Mouse (Mus musculus): ENCODE data around the gene Igfbp2.

Igfbp2 gene

DNA sequence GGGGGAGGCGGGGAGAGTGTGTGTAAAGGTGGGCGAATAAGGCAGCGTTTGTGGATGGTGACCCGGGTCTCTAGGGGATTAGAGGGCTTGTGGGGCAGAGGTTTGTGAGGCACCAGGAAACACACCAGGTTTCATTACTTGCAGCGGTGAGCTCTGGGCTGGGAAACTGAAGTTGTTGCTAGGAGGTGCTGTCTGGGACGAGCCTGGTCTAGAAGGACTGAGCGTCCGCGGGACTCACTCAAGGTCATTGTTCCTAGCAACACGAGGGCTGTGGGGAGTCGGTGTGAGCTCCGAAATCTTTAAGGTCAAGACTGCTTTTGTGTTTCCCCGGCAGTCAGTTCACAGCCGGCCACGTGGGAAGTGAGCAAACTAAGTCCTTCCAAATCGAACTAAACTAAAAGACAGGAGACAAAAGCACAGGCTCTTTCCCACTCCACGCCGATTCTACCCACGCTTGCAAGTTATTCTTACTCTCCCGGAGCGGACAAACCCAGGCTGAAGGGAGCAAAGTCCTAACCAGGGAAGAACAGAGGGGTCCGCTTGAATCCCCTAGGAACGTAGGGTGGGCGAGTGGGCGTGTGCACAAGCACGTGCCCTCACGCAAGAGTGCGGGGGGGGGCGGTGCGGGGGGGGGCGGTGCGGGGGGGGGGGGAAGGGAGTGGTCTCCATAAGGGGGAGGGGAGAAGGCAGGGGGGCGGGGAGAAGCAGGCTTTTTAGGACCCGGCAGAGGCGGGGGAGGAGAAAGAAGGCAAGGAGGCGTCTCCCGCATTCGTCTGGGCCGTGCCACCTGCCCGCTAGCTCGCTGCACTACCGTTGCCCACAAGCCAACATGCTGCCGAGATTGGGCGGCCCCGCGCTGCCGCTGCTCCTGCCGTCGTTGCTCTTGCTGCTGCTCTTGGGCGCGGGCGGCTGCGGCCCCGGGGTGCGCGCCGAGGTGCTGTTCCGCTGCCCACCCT, at the start of gene Igfbp2:
Gene Igfbp2, plus strand, starts transcription at position 753 of the 956 bp plus-strand sequence.
- no peak for DNase-seq

DNA sequence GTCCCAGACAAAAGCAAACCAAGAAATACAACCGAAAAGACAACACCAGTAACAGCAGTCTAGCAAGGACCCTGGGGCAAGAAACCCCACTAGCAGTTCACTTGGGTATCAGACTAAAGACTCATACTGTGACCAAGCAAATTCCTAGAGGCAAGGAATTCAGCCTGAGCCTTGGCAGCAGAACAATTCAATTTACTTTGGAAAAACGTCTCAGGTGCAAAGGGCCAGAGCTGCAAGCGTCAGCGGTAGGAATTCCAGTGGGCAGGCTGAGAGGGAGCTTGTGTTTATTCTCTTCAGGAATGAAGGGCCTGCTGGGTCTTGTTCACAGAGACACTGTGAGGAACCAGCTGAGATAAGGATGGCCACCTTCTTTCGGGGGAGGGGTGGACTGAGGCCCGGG, 45.5 kb upstream of the Igfbp2 start:
- no peak for DNase-seq

DNA sequence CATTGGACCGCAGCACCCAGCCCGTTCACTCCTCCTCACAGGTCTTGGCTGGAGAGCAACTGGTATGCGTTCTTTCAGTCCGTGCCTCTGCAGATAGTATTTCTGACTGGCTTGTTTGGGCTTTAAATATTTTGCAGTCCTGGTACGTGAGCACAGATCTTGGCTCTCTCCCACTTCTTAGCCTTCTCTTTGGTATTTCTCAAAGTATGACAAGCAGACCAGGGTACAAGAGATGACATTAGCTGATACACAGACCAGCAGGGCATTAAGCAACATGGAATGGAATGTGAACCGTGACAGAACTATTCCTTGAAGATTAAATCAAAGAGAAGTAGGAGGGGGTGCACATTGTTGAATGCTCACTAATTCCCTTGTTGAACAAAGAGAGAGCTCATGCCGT, 43.6 kb upstream of the Igfbp2 start:
- DNase-seq, result no peak

DNA sequence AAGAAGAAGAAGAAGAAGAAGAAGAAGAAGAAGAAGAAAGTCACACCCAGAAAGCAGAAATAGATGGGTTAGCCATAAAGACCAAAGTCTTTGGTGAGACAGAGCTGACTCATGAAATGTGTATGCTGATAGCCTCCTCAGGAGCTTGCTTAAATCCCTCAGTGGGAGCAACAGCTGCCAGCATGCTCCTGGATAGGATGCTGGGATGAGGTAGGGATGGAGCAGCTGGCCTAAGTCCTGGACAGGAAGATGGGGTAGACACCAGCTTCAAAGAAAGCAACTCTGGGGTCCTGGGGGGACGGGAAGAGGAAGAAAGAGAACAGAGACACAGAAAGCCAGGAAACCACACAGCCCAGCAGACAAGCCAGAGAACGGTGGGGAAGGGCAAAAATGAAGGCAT, 41.0 kb upstream of the Igfbp2 start:
- no peak for DNase-seq

DNA sequence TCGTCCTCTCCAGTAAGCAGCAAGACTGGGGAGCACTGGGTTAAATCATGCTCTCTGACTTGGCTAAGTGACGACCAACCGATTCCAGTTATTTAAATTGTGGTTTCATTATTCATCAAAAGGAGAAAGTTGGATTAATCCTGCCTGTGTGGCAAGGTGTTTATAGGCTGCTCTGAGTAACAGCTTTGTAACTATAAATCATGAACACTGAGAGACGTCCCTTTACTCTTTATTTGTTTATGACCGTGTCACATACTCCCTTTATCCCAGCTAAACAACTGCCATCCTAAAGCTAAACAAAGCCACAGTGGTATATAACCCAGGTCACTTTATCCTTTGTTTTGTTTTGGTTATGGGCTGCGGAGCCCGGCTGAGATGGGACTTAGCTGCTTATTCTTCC, 40.3 kb upstream of the Igfbp2 start:
- no peak for DNase-seq

DNA sequence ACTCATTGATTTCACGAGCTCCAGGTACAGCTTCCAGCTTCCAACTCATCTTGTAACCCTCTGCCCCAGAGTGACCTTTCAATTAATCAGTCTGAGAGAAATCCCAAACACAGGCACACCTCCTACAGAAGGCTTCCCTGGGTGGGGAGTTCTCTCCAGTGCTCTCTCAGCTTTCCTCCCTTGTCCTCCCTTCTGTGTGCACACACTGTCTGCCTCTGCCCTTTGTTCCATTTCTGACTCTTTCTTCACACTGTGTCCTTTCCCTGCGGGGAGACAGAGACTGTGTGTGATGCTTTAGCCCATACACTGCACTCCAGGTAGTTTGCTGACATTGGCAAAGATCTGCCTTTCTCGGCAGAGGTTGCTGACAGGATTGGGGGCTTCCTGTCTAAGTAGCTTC, 33.6 kb upstream of the Igfbp2 start:
- DNase-seq, result no peak

DNA sequence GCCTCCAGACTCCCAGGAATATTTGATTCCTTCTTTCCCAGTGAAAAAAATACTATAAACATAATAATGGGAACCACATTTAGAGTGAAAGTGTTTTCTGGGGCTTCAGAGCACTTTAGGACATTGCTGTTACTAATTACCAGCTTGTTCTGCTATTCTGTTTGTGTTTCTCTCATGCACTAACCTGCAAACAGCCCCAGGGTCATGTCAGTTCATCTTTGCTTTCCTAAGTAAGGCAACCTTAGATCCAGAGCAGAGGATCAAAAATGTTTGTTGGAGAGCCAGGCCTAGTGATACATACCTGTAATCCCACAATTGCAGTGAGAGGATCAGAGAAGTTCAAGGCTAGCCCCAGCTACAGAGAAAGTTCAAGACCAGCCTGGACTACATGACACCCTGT, 32.6 kb upstream of the Igfbp2 start:
- DNase-seq, result no peak

DNA sequence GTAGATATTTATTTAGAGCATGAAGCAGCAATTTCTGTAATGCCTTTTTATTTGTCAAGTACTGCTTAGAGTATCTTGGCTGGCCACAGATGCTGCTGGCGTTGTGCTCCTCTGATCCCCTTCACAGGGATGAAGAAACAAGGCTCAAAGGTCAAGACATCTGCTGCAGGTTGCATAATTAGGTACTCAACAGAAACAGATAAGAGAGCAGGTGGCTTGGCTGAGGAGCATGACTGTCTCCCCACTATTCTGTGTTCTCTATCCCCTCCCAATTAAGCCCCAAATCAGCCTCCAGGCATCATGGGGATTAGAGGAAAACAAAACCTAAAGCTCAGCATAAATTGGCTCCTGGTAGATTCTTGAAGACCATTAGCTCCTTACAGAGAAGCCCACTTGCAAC, 32.0 kb upstream of the Igfbp2 start:
- no peak for DNase-seq

DNA sequence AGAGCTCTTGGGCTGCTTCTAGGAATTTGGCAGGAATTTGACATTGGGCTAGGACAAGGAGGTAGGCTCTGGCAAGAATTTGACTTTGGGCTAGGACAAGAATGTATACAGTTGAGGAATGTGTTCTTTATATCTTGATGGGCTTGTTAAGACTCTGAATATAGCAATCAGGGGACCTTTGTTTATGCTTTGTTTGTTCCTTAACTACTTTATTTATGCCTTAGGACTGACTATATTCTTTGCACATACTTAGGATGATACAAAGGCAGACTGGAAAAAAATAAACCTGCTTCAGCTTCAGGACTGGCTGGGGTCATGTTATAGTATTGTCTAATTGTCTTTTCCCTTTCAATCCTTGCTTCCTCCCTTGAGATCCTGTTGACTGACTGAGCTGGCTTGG, 31.1 kb upstream of the Igfbp2 start:
- DNase-seq, result no peak

DNA sequence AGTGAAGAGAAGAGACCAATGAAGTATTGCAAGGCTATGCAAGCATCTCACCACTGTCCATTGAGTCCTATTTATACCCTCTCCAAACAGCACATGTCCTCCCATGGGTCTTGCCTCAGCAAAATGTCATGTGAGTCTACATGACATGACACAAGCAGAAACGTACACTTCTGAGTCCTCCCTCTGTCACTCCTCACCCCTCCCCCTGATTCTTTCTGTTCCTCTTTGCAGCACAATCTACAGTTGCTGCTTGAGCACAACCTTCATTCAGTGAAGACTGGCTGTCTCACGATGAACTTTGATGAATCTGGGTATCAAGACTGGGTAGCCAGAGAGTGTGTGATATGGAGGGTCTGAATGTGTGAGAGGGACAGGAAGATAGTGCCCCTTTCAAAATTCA, 28.2 kb upstream of the Igfbp2 start:
- no peak for DNase-seq

DNA sequence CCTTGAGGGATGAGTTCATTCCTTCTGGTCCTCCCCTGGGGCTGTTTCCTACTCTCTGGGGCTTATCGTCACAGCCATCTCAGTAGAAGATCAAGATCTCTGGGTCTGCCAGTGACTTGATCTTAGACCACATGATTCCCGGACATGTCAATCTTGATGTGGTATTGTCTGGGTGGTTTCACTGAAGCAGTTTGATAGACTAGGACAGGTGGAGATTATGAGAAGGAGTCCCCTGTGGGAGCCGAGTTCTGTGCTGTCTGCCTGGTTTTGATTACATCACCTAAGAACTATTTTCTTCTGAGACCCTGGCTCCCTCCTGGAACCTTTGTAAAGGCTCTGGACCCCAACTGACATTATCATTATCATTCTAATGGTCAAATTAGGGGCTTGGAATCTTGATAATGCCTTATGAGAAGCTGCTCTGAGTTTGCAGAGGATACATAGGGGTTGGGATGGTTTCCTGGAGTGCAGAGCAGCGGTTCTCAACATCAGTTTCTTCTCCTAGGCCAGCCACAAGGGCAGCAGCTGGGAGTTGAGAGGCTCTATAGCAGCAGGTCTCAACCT, 27.1 kb upstream of the Igfbp2 start:
- DNase-seq, result no peak

DNA sequence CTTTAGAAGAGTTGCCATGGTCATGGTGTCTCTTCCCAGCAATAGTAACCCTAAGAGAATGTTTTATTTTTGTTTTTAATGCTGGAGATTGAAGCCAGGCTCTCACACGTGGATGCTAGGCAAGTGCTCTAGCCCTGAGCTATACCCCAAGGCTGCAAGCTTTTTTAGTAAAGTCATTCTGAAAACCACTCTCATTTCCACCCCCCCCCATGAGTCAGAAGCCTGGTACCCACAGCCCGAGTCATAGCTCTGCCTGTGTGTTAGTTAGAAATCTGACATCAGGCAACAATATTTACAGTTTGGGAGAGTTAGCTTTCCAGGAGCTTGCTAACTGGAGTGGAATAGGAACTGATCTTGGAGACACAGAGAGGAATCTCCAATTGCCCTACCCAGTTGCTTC, 25.9 kb upstream of the Igfbp2 start:
- no peak for DNase-seq

DNA sequence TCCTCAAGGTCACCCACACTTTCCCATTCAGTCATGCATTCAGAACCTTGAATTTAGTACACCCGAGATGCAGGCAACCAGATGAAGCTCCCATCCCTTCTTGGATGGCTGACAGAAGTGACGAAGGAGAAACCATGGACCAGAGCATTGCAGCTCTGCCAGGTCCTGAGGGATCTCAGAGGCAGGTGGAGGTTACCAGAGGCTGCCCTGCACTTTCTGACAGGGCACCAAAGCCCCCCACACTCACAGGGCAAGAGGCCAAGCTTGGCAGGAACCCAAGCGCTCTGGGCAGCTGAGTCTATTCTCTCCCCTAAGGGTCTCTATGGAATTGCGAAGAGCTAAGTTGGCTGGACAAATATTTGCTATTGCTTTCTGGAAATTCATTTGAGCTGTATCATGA, 20.3 kb upstream of the Igfbp2 start:
- no peak for DNase-seq

DNA sequence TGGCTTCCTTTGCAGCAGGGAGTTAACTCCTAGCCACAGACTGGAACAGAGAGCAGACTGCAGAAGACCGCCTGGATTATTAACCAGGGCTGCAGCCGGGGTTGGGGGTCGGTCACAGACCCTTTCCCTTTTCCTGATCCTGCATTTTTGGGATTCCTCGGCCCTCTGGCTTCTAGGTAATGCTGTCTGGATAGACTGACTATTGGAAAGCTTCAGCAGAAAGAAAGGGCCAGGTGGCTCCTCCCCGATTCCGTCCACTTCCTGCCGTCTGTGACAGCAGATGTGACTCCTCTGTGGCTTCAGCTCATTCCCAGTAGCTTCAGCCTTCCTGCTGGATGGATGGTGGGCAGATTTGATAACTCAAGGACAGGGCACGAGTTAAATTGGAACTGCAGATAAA, 19.3 kb upstream of the Igfbp2 start:
- no peak for DNase-seq

DNA sequence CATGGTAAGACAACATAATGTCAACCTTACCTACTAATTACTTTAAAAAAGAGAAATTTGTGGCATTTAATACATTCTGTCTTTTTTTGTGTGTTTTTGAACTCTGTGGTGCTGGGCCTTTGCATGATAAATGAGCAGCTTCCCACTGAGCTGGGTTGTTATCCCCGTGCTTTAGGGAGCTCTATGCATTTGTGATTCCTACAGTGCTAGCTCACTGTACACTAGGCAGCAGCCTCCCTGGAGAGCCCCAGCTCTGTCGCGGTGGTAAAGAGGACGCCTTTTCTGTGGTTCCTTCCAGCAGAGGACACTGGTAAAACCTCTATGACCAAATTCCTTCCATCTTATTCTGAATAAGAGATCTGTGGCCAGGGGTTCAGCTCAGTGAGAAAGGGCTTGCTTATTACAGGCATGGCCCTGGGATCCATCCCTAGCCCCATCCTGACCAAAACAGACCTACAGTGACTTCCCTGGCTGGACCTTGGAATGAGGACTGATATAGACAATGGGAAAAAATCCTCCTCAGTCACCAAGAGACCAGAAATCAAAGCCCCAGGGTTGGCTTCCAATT, 18.7 kb upstream of the Igfbp2 start:
- DNase-seq, result no peak

DNA sequence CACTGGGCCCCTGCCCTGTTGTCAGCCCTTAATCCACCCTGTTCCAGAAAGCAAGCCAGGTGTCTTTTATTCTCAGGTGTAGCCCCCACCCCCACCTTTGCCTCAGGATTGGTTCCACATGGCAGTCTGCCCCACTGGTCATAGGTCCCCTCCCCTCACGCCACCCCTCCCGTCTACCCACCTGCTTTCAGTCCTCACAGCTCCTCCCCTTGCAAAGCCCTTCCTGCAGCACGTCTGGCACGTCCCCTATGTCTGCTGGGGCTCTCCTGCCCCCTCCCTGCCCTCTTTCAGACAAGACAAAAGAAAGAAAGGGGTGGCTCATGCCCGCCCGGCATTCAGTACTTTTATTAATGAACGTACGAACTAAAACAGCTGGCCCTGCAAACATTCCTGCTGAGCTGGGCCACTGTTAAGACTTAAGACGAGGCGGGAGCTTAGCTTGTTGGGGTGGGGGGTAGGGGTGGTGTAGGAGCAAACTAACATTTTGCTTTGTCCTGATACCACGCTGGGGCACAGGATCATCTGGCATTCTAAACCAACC, 18.2 kb upstream of the Igfbp2 start:
- no peak for DNase-seq

DNA sequence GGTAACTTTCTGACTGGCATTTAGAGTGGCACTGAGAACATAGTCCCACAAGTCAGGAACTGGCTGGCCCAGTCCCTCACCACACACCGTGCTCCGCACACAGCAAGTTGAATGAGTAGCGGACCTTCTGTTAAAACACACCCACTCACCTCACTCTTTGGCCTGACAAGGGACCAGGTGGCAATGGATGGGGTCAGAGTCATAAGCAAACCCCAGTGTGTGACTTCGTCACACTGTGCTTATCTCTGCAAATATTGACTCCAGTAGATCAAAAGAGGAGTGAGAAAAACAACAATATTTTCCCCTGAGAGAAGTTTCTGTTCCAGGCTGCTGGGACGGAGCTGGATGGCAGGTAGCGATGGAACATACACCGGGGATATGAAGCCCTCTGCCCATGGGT, 15.0 kb upstream of the Igfbp2 start:
- no peak for DNase-seq

DNA sequence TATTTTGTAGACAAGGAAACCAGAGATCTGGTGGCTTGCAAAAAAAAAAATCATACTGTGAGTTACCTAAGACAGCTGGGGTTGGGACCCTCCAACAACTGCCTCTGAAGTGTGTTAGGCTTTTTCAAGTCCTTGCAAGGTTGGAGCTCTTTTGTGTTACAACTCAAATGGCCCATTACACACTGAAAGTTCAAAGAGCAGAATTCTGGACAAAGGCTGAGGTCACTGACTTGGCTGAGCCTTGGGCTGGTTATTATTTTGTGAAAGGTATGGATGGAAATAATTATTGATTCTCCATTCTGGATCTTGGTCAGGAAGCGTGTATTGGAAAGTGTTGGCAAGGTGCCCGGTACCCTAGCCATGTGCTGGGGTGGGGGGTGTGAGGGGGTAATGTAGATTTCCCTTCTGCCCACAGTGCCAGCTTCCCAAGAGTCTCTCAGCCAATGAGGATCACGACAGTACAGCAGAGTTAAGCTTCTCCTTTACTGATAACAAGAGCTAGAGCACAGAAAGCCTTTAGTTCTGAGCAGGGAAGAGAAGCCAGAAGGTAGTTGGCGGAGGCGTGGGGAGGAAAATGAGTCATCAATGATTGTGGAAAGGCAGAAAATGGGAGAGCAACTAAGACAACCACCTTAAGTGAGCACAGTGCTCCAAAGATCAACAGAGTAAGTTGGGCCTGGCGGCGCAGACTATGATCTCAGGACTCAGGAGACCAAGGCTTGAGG, 14.2 kb upstream of the Igfbp2 start:
- DNase-seq, result no peak

DNA sequence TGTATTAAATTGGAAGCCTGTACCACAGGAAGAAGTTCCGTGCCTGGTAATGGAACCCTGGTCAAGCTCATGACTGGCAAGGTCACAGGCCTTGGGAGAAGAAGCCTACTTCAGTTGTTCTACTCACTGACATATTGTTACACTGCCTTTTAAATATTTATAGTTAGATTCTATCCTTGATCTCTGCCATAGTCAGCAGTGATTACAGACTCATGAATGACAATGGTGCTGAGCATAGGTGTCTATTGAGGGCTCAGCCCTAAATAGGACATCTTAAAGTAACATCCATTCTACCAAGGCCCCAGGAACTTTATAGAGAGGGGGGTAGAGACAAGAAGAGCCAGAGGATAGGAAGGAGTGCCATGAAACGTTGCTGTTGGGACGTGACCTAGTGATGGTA, 13.2 kb upstream of the Igfbp2 start:
- no peak for DNase-seq

DNA sequence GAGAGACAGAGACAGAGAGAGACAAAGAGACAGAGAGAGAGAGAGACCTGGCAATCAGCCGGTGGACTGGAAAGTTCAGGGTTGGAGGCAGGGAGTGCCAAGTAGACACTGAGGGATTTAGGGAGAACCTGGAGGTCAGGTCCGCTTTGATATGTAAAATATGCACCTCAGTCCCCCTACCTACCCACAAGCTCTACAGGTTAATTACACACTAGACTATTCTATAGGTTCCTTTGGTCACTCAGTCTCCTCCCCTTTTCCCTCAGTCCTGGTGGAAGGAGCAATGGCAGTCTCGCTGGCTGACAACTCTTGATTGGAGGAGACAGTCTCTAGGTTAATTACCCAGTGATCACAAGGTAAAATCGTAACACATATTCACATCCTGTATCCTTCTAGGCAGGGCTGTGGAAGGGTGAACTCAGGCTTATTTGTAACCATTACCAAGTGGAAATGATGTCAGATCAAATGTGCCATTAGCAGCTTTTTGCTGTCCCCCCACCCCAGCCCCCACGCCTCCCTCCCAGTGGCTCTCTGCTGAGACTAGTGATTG, 11.1 kb upstream of the Igfbp2 start:
- DNase-seq, result no peak

DNA sequence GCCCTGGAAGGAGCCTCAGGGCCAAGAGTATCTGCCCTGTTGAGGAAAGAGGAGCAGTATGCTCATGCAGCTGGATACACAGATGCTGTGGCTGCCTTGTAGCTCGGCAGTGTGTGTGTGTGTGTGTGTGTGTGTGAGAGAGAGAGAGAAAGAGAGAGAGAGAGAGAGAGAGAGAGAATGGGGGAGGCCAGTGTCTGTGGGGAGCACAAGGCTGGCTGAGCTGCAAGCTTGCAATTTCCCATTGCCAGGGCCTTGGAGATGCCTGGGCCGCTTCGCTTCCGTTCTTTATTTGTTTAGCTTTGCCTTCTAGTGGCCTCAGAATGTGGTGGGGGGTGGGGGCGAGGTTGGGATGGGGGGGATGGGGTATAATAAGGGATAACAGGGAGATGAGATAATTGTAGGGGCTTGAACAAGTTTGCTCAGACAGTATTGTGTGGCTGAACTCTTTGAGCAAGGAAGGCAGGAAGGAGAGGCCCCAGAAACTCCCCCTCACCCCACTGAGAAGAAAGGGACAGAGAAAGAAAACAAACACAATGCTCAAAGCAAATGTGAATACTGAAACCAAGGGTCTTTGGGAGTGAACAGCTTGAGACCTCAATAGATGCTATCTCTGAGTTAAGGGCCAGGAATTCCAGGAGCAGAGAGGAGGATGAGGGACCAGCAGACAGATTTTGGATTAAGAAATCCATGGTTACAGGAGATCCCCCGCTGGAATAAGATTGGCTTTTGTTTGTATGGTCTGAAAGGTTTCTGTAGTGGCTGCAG, 10.5 kb upstream of the Igfbp2 start:
- no peak for DNase-seq

DNA sequence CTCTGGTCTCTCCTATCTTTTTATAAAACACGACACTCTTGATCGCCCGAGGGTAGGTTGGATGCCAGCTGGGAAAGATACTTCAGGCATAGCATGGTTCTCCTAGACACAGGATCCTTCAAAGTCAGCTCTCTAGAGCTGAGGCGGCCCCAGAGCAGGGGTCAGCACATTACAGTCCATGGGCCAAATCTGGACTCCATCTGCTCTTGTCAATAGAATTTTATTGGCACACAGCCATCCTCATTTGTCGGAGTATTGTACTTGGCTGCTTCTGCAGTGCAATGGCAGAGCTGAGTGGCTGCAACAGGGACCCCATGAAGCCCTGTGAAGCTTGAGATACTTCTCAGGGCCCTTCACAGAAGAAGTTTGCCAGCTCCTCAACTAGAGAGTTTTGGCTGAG, 9.1 kb upstream of the Igfbp2 start:
- DNase-seq, result no peak

Data from B cell, adult 2 months (primary cell).